Mouse (Mus musculus) G1E (cell line): Measurements from ENCODE around the gene Defa31.
"Not testable (repeated sequence)": the region's sequence is repeated elsewhere in the genome, so short reads cannot be mapped to it uniquely, and the experiment has no call there.

Experiments used
- CTCF ChIP-seq: IDR thresholded peaks from 2 replicates; pipeline ENCODE4 v1.5.1; 2012; ENCODE audit warnings: low read depth, low read length, inconsistent platforms, mixed read lengths
- GATA1 ChIP-seq: IDR thresholded peaks from 2 replicates; pipeline ENCODE4 v1.6.1; 2012; ENCODE audit warnings: borderline replicate concordance, low read length, inconsistent platforms, mixed read lengths
- GATA2 ChIP-seq: IDR thresholded peaks from 2 replicates; pipeline ENCODE4 v1.6.1; 2012; ENCODE audit warnings: low read depth, low read length, inconsistent platforms, borderline replicate concordance
- TAL1 ChIP-seq: conservative IDR thresholded peaks from 2 replicates; pipeline ENCODE4 v1.6.1; 2012; ENCODE audit warnings: low read depth, low read length, inconsistent platforms, mixed read lengths

- not testable (repeated sequence) for TF ChIP-seq CTCF, GATA2, GATA1, TAL1
Observed at GRCm38 (mm10) chr8:21161977-21162376, 29.4 kb upstream of the Defa31 start, which contains the start of gene Defa22.
